Mouse (Mus musculus): ENCODE measurements around the gene Lpo.

DNA sequence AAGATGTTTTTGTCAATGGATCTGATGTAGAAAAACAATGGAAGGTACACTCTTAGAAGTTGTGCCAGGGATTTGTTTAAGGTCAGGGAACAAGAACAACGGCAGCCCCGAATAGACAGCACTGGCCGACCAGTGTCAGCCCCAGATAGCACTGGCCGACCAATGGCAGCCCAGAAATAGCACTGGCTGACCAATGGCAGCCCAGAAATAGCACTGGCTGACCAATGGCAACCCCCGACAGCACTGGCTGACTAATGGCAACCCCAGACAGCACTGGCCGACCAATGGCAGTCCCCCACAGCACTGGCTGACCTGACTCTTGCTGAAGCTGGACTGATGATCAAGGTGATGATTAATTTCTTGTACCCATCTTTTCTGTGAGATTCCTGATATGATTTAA, 19.8 kb upstream of the Lpo start:
- TF ChIP-seq CTCF (IDR thresholded peaks at IDR 0.05; ENCODE audit: extremely low read depth, insufficient read depth, low read length) (no peak), POLR2A (IDR thresholded peaks at IDR 0.05; ENCODE audit: extremely low read depth, insufficient read depth, low read length) (no peak)
